Mouse (Mus musculus): Measurements from ENCODE around the gene Sh3yl1.

DNA sequence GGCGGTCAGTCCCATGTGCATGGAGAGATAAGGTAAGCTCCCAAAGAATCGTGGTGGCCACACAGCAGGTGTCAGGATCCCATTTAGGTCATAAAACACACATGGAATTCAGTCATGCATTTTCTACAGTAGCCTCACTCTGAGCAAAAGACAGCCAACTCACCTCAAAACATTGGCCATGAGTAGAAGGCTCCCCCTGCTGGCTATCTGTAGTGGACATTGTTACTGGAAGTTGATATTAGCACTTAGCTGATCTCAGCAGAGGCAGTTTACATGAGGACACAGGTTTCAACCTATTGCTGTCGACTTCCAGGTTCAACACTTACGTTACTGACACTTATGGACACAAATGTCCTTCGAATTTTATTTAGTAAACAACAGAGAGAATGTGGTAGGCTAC lies 21.4 kb upstream of the Sh3yl1 start:
- TF ChIP-seq GATA1 (IDR thresholded peaks at IDR 0.05; ENCODE audit: low read length) (no peak), TAL1 (IDR thresholded peaks at IDR 0.05; ENCODE audit: low read length) (no peak)
